Mouse (Mus musculus) urinary bladder, postnatal 4 days (tissue): ENCODE measurements at regions not wholly inside any gene's neighbourhood (a gene's known extent, or its start where the extent isn't known, plus 50 kb on each side); places are given as distances from the start of the nearest gene placed in this dataset.
"Not testable (repeated sequence)": the region's sequence is repeated elsewhere in the genome, so short reads cannot be mapped to it uniquely, and the experiment has no call there.

ENCODE experiments used
- DNase-seq, 2 experiments: peaks; one replicate each; pipeline ENCODE4 v3.0.0; 2021 to 2022; ENCODE audit warnings: low spot score in 2 of 2

DNA sequence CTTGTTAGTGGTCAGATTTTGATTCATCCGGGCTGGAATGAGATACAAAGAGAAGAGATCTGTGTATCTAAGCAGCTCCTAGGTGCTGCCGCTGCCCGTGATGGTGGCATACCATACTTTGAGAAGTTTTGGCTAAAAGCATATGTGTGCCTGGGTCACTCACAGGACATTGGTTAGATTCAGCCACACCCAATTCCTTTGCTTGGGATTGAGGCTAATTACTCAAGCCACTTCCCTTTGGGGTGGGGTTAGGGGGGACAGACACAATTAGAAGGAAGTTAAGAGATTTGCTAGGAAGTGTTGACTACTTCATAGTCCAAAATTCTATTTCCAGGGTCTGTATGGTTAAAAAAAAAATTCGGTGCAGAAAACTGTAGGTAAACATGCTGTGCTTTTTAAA lies 97.9 kb upstream of the Klf4 start:
- DNase-seq: not testable (repeated sequence)

DNA sequence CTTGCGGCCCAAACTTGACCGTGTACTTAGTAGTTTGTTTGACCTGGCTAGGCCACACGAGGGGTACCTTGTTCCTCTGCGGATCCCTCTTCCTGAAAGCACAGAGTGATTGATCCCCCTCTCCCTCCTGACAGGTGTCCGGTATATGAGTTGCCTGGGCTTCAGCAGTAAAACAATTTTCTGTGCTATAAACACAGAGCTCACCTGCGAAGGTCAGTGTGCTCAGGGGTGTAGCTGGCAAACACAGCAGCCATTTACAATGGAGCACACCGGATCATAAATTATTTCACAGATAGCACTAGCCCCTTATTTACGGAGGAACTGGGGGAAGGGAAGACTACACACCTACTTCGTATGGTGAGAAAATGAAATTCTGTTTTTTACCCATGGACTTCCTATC lies 92.5 kb upstream of the Klf4 start:
- no peak for DNase-seq

DNA sequence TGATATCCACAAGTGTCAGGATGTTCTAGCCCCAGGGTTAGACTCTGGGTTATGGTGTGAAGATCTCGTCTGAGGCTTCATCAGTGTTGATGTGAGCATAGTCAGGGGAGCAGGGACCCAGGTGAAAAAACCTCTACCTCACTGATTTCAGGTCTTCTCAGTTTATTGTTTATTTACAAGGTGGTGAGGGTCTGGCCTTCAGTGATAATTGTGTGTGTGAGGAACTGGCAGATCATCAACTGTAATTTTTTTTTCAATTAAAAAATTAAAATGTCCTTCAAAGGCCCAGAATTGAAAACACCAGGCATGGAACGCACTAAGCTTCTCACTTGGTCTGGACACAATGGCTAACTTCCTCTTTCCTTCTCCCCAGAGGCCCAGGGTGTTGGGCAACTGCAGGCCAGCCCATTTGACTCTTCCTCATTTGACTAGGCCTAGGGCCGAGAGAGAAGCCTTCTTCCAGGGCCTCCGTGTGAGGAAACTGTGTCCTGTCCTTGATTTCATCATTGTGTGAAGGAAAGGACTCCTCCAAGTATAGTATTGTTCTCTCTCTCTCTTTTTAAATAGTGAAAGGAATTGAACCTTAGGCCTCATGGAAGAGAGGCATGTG lies 91.0 kb upstream of the Klf4 start:
- DNase-seq: no peak

DNA sequence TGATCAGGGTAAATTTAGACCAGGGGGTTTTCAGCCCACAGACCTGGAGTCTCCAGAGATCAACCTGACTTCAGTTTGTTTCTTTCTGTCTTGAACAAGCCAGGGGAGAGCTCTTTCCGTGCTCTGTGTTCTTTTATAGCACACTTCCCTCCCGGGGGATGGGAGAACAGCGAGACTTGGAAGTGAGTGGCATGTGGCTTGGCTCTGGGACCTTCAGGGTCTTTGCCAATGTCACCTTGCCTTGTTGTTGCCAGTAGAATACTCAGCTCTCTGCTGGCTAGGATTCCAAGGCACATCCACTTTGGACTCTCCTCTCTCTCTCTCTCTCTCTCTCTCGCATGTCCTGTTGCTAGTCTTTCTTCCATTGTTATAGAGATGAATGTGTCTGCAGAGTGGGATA lies 90.4 kb upstream of the Klf4 start:
- DNase-seq: no peak

DNA sequence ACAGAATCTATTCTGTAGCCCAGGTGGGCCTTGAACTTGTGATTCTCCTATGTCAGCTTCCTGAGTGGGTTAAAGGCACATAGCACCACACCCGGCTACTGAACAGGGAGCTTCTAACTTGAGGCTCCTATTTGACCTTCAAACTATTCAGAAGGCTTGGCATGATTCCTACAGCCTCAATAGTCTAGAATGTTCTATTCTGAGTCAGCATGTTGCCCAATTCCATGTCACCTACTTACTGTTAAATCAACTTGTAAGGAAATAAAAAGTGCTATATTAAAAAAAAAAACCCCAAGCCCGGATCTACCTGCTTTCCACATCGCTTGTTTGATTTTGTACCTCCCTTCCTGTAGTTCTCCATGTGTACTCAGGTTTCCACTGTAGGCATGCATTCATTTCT lies 87.6 kb upstream of the Klf4 start:
- no peak for DNase-seq

DNA sequence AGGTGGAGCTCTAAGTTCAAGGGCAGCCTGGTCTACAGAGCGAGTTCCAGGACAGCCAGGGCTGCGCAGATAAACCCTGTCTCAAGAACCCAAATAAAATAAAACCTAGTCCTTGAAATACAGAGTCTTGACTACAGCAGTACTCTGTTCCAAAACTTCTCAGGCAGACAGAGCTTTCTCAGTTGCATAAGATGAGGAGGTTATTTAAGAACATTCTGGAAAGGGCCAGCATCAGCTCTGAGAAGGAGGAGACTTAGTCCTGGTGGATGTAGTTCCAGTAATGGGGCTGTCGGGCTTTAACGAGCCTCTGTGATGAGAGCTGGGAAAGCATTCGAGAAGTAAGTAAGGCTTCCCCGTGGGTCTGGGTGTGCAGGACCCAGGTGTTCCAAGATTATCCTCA lies 83.5 kb upstream of the Klf4 start:
- DNase-seq: no peak

DNA sequence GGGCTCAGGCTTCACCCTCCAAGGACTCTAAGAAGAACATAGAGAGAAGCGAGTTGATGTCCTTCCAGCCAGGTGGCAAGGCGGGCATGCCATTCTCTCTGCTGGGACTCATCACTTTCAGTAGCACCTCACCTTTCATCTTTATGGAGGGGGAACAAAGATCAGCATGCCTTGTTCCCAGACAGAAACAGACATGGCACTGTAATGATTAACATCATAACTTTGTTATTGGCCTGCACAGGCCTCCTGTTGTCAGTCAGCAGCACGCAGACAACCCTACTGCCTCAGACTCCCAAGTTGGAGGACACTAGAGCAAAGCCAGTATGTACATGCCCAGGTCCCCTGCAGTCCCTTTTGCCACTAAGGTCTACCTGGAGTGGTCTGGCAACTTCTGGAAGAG lies 81.3 kb upstream of the Klf4 start:
- DNase-seq: no peak

DNA sequence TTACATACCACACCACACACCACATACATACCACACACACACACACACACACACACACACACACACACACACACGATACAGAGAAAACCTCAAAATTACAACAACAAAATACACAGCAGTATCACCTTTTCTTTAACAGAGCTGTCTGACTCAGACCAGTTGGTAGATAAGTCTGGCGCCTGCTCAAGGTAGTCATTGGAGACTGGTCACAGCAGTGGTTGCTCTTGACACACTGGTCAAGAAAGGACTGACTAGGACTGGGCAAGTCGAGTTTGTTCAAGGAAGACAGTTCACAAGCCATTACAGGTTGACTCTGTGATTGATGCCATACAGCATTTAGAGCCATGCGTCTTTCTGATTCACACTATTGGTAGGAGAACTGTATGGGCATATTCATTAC lies 78.7 kb upstream of the Klf4 start:
- DNase-seq: no peak

DNA sequence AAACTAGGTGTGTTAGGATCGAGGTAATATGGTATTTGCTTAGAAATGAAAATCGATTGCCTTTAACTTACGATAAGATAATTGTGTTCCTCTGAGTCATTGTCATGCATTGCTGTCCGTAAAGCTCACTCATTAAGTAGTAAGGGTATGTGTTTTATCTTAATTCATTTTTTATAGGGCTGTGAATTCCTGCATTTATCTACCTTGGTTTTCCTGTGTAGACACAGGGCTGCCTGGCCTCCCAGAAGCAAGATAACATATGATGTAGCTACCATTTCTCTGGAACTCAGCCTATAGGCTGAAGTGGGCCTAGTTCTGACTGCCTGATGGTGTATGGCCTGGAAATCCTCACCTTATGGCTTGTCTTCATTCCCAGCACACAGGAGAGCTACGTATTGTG lies 76.9 kb upstream of the Klf4 start:
- DNase-seq: no peak

DNA sequence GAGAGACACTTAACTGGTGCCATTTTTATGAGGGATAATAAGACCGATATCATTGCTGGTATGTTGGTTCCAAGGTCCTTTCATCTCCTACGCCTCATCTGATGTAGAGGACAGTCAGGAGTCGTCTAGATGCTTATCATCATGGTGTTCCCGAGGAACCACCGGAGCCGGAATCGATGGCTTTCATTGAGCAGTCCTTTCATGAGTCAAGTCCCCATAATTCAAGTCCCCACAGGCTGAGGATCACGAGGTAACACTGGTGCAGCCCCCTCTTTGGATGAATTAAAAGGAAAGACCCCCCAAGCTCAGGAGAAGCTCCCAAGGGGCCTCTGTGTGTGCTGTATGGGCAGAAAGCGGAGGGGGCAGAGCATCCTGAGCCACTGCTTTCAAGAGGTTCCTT lies 73.3 kb upstream of the Klf4 start:
- no peak for DNase-seq

DNA sequence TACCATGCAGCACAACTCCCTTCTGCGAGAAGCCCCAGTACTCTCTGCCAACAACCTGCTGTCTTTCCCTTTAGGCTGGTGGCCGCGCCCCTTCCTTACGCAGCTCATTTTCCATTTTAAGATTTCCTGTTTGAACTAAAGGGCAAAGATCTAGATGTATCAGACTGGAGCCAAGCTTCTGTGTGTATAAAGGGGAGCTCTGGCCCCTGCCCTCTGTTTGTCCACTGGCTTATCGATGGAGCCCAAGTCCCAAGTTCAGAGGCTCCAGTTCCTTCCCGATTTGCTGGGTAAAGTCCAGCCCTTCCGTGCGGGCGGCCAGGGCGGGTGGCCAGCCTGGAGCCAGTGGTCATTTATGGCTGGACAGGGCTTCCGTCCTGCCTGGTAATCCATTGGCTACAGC lies 72.6 kb upstream of the Klf4 start:
- no peak for DNase-seq

DNA sequence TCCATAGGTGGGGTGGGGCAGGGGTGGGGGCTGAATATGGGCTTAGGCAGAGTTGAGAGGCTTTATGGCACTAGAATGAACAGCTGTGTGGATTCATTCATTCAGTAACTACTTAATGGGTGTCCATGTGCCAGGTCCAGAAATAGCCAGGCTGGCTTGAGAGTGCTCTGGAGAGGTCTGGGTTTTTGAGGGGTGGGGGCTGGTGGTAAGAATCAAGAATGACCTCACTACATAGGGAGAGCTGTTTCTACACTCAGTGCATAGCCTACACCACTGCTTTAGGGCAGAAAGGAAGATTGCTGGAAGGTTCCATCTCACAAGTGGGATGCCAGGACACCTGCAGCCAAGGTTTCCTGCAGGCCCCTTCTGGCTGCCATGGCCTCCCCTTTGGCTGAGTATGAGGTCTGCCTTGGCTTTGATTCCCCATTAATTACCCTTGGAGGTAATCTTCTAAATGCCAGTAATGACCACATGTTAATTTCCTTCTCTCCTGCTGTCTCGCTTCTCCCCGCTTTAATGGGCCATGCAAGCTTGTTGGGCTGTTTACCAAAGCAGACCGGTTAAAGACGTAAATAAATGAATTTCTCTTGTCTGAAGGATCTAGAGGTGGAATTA lies 71.7 kb upstream of the Klf4 start:
- DNase-seq: no peak

DNA sequence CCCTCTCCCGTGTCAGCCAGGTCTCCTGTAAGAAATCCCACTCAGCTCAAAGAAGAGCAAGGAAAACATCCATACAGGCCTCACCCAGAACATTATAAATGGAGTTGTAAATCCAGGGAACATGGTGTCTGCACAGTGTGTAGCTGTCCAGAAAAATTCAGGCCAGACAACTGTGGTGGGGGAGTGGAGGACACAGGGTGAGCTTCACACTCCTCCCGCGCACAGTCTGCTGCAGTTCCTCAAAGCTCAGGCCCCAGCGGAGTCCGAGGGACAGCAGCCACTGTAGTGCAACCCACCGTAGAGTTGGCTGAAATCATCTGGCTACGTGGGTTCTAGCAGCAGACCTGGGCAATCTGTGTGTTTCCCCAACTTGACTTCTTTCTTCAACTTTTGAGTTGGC lies 62.9 kb upstream of the Klf4 start:
- peak in 1 of 2 experiments; percentile 24 for DNase-seq

DNA sequence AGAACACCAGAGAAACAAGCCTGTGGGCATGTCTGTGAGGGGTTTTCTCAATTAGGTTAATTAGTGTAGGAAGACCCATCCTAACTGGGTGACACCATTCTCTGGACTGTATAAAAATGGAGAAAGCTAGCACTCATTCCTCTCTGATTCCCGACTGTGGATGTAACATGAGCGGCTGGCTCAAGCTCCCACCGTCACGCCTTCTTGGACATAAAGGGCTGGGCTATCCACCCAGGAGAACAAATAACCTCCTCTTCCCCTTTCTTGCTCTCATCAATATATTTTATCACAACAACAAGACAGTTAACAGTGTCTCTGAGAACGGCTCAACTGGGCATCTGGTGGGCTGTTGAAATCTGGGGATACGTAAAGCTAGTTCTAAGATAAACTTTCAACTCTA lies 62.4 kb upstream of the Klf4 start:
- DNase-seq: no peak

DNA sequence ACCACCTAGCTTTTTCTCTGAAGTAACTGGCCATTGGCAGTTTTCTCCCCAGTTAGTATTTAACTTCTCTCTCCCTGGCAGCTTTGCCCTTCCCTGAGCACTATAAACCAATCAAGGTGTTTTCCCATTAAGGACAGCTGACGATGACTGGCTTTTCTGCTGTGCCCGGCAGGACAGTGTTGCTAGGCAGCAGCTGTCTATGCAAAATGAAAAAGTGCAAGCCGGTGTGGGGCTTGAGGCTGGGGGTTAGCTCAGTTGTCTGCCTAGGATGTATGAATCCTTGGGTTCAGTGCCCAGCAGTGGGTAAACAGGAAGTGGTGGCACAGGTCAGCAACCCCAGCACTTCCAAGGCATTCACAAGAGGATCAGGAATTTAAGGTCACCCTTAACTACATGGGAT lies 60.9 kb upstream of the Klf4 start:
- DNase-seq: no peak

DNA sequence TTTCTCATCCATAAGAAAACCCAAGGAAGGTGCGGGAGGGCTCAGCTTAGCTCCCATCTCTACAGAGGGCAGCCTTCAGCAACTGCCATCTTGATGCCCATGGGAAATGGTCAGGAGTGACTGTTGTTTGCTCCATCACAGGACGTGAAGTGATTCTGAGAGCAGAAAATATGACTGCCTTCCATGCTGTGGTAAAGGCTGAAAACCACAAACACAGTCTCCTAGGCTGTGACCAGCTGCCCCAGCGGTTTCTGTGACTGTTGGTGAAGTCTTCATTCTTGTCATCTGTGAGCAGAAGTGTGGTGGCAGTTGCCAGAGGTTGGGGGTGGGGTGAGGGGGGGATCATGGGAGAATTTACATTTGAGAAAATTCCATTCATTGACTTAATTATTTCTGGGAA lies 53.9 kb upstream of the Klf4 start:
- no peak for DNase-seq

DNA sequence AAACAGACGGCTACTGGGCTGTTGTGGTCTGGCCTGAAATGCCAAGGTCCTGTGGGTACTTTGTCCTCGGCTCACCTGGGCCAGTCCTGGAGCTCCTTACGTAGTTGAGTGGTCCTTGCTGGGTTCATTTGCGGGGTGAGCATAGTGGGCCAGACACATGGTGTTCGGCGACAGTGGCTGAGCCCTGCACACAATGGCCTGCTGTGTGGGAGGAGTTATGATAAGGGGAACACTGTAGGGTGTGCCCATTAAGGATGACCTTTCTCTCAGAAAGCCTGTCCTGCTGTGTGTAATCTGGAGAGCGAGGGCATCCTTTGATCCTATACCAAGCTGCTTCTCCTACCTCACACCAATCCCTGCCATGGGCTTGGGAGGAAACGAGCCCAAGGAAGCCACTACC lies 51.3 kb upstream of the Klf4 start:
- no peak for DNase-seq
